Mouse (Mus musculus) megakaryocyte, embryonic 14.5 days (primary cell): ENCODE measurements around the gene Snx29.

ENCODE experiments used
- FLI1 ChIP-seq: IDR thresholded peaks from 2 replicates; pipeline ENCODE4 v1.6.1; 2012; ENCODE audit warnings: low read length, inconsistent platforms, mixed read lengths
- GATA1 ChIP-seq: IDR thresholded peaks from 3 replicates; pipeline ENCODE4 v1.6.1; 2012; ENCODE audit warnings: mixed read lengths, low read length, inconsistent platforms, borderline replicate concordance

DNA sequence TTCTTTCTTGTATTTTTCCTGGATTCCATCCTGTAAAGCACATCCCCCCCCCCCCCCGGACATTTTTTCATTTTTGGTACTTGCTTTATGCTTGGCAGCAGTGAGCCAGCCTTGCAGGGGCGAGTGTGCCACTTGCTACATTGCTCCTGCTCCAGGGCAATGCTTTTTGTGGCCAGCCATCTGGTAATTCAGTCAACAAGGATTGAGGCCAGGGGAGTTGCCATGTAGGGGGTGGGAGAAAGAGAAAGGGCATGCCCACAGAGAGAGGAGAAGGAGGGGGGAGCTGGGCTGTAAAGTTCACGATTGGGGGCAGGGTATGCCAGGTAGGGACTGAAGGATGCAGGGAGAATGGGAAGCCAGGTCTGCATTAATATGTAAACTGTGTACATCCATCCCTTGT lies 210.7 kb downstream of the Snx29 start:
- no peak for TF ChIP-seq GATA1
- TF ChIP-seq FLI1, result no peak
